Mouse (Mus musculus) embryonic facial prominence, embryonic 14.5 days (tissue): ENCODE data around the gene Gpc3. TPM values are rescaled to one million over a fixed set of nuclear protein-coding genes. Genes with fewer than 3 reads are reported as not detected.

Experiments used
- ATAC-seq: fragments of 200-750 bp; cut with Nextera tagmentation; 2 replicates; pipeline ENCODE4 v1.8.0; 2017; ENCODE audit warnings: low read depth, moderate number of reproducible peaks, moderate TSS enrichment
- DNase-seq: peaks from one replicate; pipeline ENCODE4 v3.0.0-alpha.2; 2015; ENCODE audit warnings: low spot score
- H3K27ac ChIP-seq: fragments of 300-500 bp; sonication (generic); replicated peaks from 2 replicates; pipeline ENCODE4 v1.5.1; 2014; ENCODE audit warnings: low read depth, mild to moderate bottlenecking, low read length, moderate library complexity
- H3K27me3 ChIP-seq: fragments of 300-500 bp; sonication (generic); replicated peaks from 2 replicates; pipeline ENCODE4 v1.6.1; 2014; ENCODE audit warnings: low read length; ENCODE audit not compliant: control insufficient read depth, insufficient read depth
- H3K36me3 ChIP-seq: fragments of 300-500 bp; sonication (generic); 2 replicates; pipeline ENCODE4 v1.6.1; 2014; ENCODE audit warnings: low read length, mixed read lengths; ENCODE audit not compliant: control insufficient read depth, insufficient read depth
- H3K4me1 ChIP-seq: fragments of 300-500 bp; sonication (generic); 2 replicates; pipeline ENCODE4 v1.6.1; 2014; ENCODE audit warnings: antibody characterized with exemption, low read length; ENCODE audit not compliant: control insufficient read depth, insufficient read depth
- H3K4me2 ChIP-seq: fragments of 300-500 bp; sonication (generic); 2 replicates; pipeline ENCODE4 v1.6.1; 2014; ENCODE audit warnings: low read depth, mild to moderate bottlenecking, low read length, moderate library complexity, mixed read lengths
- H3K4me3 ChIP-seq: fragments of 300-500 bp; sonication (generic); 2 replicates; pipeline ENCODE4 v1.5.1; 2014; ENCODE audit warnings: low read depth, mild to moderate bottlenecking, low read length
- H3K9ac ChIP-seq: fragments of 300-500 bp; sonication (generic); 2 replicates; pipeline ENCODE4 v1.6.1; 2014; ENCODE audit warnings: low read depth, mild to moderate bottlenecking, low read length, moderate library complexity, mixed read lengths
- H3K9me3 ChIP-seq: fragments of 300-500 bp; sonication (generic); 2 replicates; pipeline ENCODE4 v1.6.1; 2016; ENCODE audit warnings: low read length; ENCODE audit not compliant: control insufficient read depth
- WGBS: fragments of 180-500 bp; shearing (Covaris S2); extraction: QIAGEN DNeasy Blood & Tissue Kit; methylation state at CpG from one replicate; pipeline ENCODE4 v1.1.7; 2014; 5-methylcytosine and 5-hydroxymethylcytosine counted together
- polyA plus RNA-seq: library from polyadenylated mRNA; unstranded; fragments of >200 nt; fragmentation: Nextera tagmentation; extraction: Ambion mirVana; gene quantifications from 2 replicates; pipeline ENCODE4 v1.2.1, GENCODE M21; 2014

Gpc3 gene
- polyA plus RNA-seq, 1 experiment from 2014 or later = 694 TPM

- peaks cover 8% of the 10 kb centered on the region for H3K4me1 ChIP-seq
- H3K36me3 ChIP-seq = no peaks in the 10 kb centered on the region
- no peak overlapping the region for H3K9ac ChIP-seq
- no peaks in the 10 kb centered on the region for H3K27me3 ChIP-seq
- DNase-seq (peak; percentile 58), ATAC-seq (no peak; the same call in 1 of the 2 replicates)
- peak overlapping the region; percentile 21; the same call in 1 of the 2 replicates for H3K27ac ChIP-seq
- no peaks in the 10 kb centered on the region for H3K9me3 ChIP-seq
- H3K4me3 ChIP-seq = no peak overlapping the region
- WGBS = 41% methylated on average over 3 of the region's 3 CpGs
- no peak overlapping the region for H3K4me2 ChIP-seq
Measured at GRCm38 (mm10) chrX:52340251-52340650, 273.5 kb downstream of the Gpc3 start.

- Histone ChIP-seq H3K27ac (no peak overlapping the region), H3K4me3 (no peak overlapping the region), H3K9me3 (no peaks in the 10 kb centered on the region), H3K4me1 (no peaks in the 10 kb centered on the region), H3K4me2 (no peak overlapping the region), H3K9ac (no peak overlapping the region), H3K36me3 (no peaks in the 10 kb centered on the region), H3K27me3 (0 out of 2 replicates have a peak, but pooled peaks cover 2% of the 10 kb centered on the region)
- 50% methylated on average over 4 of the region's 4 CpGs for WGBS
- no peak for ATAC-seq
- peak; percentile 56 for DNase-seq
Measured at GRCm38 (mm10) chrX:52321791-52322190, 292.0 kb downstream of the Gpc3 start.

GRCm38 (mm10) chrX:52320653-52321052 lies 293.1 kb downstream of the Gpc3 start:
- H3K9ac ChIP-seq = no peak overlapping the region
- no peak overlapping the region for H3K4me3 ChIP-seq
- H3K36me3 ChIP-seq = no peaks in the 10 kb centered on the region
- ATAC-seq (no peak), DNase-seq (peak; percentile 22)
- H3K4me2 ChIP-seq = no peak overlapping the region
- 59% methylated on average over 4 of the region's 4 CpGs for WGBS
- H3K9me3 ChIP-seq = no peaks in the 10 kb centered on the region
- no peaks in the 10 kb centered on the region for H3K4me1 ChIP-seq
- no peak overlapping the region for H3K27ac ChIP-seq
- 0 out of 2 replicates have a peak, but pooled peaks cover 2% of the 10 kb centered on the region for H3K27me3 ChIP-seq

GRCm38 (mm10) chrX:52310976-52311375 lies 302.8 kb downstream of the Gpc3 start:
- DNase-seq (peak; percentile 5), ATAC-seq (no peak)
- H3K4me2 ChIP-seq = no peak overlapping the region
- no peaks in the 10 kb centered on the region for H3K4me1 ChIP-seq
- H3K27ac ChIP-seq = no peak overlapping the region
- H3K9me3 ChIP-seq = no peaks in the 10 kb centered on the region
- H3K9ac ChIP-seq = no peak overlapping the region
- no peak overlapping the region for H3K4me3 ChIP-seq
- H3K27me3 ChIP-seq = no peaks in the 10 kb centered on the region; the same call in 1 of the 2 replicates
- H3K36me3 ChIP-seq = 0 out of 2 replicates have a peak, but pooled peaks cover 6% of the 10 kb centered on the region
- 84% methylated on average over 2 of the region's 2 CpGs for WGBS

GRCm38 (mm10) chrX:52305226-52305625 lies 308.5 kb downstream of the Gpc3 start:
- H3K4me1 ChIP-seq = no peaks in the 10 kb centered on the region
- 84% methylated on average over 4 of the region's 4 CpGs for WGBS

GRCm38 (mm10) chrX:52288792-52289191 lies 325.0 kb downstream of the Gpc3 start:
- Histone ChIP-seq H3K4me1 (no peaks in the 10 kb centered on the region), H3K9me3 (no peaks in the 10 kb centered on the region), H3K27ac (no peak overlapping the region), H3K9ac (no peak overlapping the region), H3K27me3 (no peaks in the 10 kb centered on the region), H3K4me3 (no peak overlapping the region), H3K36me3 (no peaks in the 10 kb centered on the region), H3K4me2 (no peak overlapping the region)
- ATAC-seq (no peak), DNase-seq (no peak)
- 27% methylated on average over 1 of the region's 1 CpGs for WGBS

More at GRCm38 (mm10) chrX:52305226-52305625, 308.5 kb downstream of the Gpc3 start:
- ATAC-seq (no peak), DNase-seq (no peak)
- H3K4me3 ChIP-seq = no peak overlapping the region
- no peak overlapping the region for H3K9ac ChIP-seq
- 0 out of 2 replicates have a peak, but pooled peaks cover 5% of the 10 kb centered on the region for H3K27me3 ChIP-seq
- no peaks in the 10 kb centered on the region for H3K9me3 ChIP-seq
- no peak overlapping the region for H3K4me2 ChIP-seq
- H3K36me3 ChIP-seq = no peaks in the 10 kb centered on the region
- no peak overlapping the region for H3K27ac ChIP-seq

- H3K4me3 ChIP-seq = no peak overlapping the region
- H3K9ac ChIP-seq = no peak overlapping the region
- H3K36me3 ChIP-seq = no peaks in the 10 kb centered on the region
- no peaks in the 10 kb centered on the region for H3K4me1 ChIP-seq
- 80% methylated on average over 6 of the region's 6 CpGs for WGBS
- ATAC-seq (no peak), DNase-seq (no peak)
- no peak overlapping the region for H3K4me2 ChIP-seq
- H3K27ac ChIP-seq = no peak overlapping the region
- H3K27me3 ChIP-seq = no peaks in the 10 kb centered on the region
- no peaks in the 10 kb centered on the region for H3K9me3 ChIP-seq
Measured at GRCm38 (mm10) chrX:52287944-52288343, 325.8 kb downstream of the Gpc3 start.

- H3K4me3 ChIP-seq = no peak overlapping the region
- H3K27ac ChIP-seq = no peak overlapping the region
- DNase-seq (peak; percentile 12), ATAC-seq (no peak)
- WGBS = 55% methylated on average over 4 of the region's 4 CpGs
- no peaks in the 10 kb centered on the region for H3K4me1 ChIP-seq
- 0 out of 2 replicates have a peak, but pooled peaks cover 3% of the 10 kb centered on the region for H3K27me3 ChIP-seq
- H3K9ac ChIP-seq = no peak overlapping the region
- no peaks in the 10 kb centered on the region for H3K9me3 ChIP-seq
- no peak overlapping the region for H3K4me2 ChIP-seq
- H3K36me3 ChIP-seq = no peaks in the 10 kb centered on the region
Measured at GRCm38 (mm10) chrX:52282070-52282469, 331.7 kb downstream of the Gpc3 start.
